Mouse (Mus musculus) layer of hippocampus, postnatal 14 days (tissue): ENCODE data around the gene Hnrnpl. TPM values are rescaled to one million over a fixed set of nuclear protein-coding genes. Genes with fewer than 3 reads are reported as not detected.

Experiments
- DNase-seq, 2 experiments: peaks; one replicate each; pipeline ENCODE4 v3.0.0; 2021 to 2022; ENCODE audit warnings: low spot score in 2 of 2, mixed read lengths in 1 of 2
- total RNA-seq, 2 experiments: library from RNA; stranded (reverse); gene quantifications; 2 replicates each; pipeline ENCODE4 v1.2.3; 2021

The Hnrnpl gene
- total RNA-seq, 2 experiments from 2014 or later, result 379 to 416 TPM

GRCm38 (mm10) chr7:28824941-28825685 is 16.8 kb downstream of the Hnrnpl start, which contains the start of gene Ech1:
Gene Ech1 (plus strand): TSS chr7:28825217.
- DNase-seq, result peak; percentile 86 to 93

DNA sequence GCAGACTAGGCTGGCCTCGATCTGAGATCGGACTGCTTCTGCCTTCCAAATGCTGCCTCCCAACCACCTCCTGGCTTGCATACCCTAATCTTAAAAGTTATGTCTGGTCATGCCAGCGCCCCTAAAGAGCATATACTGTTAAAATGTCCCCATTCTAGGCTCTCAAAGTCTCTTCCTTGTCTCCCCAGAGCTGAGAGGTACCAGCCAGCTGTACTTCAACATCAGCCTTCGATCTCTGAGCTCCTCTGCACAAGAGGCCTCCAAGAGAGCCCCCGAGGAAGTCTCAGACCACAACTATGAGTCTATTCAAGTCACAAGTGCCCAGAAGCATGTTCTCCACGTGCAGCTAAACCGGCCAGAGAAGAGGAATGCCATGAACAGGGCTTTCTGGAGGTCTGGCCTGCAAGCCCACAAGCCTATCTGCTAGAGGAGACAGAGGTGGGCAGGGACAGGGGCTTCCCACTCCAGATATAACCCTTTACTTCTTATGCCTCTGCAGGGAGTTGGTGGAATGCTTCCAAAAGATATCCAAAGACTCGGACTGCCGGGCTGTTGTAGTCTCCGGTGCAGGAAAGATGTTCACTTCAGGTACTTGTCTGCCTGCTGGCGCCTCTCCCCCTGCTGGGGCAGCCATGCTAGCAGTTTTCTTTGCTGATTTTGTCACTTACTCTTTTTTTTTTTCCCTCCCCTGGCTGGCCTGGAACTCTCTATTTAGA is 17.5 kb downstream of the Hnrnpl start:
- peak in 1 of 2 experiments; percentile 36 for DNase-seq

- DNase-seq, result no peak
Measured at GRCm38 (mm10) chr7:28826402-28826772, 18.0 kb downstream of the Hnrnpl start.

GRCm38 (mm10) chr7:28827338-28827737 is 19.0 kb downstream of the Hnrnpl start:
- peak in 1 of 2 experiments; percentile 87 for DNase-seq

DNA sequence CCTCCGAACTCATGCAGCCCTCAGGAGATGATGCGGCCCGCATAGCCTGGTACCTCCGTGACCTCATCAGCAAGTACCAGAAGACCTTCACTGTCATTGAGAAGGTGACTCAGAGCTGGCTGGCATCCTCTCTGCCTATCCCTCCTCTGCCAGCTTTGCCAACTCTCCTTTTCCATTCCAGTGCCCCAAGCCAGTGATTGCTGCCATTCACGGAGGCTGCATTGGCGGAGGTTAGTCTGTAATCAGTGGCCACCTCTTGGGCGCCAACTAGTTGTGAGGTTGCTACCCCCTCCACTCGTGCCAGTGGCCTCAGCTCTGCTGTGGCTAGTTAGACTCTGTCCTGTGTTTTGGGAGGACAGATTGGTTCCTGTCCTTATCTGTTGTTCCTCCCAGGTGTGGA is 21.5 kb downstream of the Hnrnpl start:
- no peak for DNase-seq

GRCm38 (mm10) chr7:28830981-28831380 is 22.6 kb downstream of the Hnrnpl start:
- DNase-seq, result peak in 1 of 2 experiments; percentile 12

DNA sequence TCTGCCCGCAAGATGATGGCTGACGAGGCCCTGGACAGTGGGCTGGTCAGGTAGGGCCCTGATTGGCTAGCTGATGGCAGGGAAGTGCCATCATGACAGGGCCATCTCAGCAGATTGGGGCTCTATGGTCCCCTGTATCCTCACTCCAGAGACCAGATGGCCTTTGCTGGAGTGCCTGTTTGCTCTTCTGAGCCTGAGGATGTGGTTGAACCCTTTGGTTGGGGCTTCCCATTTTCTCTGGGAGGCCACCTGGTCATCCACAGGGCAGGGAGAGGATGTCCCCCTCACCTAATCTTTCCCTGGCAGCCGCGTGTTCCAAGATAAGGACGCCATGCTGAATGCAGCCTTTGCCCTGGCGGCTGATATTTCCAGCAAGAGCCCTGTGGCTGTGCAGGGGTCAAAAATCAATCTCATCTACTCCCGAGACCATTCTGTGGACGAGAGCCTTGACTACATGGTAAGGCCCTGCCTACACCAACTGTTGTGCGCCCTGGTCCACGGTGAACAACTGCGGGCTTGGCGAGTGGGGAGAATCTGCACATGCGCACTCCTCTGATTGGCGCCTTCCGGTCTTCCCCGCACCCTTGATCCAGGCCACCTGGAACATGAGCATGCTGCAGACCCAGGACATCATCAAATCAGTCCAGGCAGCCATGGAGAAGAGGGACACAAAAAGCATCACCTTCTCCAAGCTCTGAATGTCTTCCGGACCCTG is 23.2 kb downstream of the Hnrnpl start:
- peak in 1 of 2 experiments; percentile 5 for DNase-seq

GRCm38 (mm10) chr7:28832137-28832536 is 23.8 kb downstream of the Hnrnpl start:
- DNase-seq, result no peak

DNA sequence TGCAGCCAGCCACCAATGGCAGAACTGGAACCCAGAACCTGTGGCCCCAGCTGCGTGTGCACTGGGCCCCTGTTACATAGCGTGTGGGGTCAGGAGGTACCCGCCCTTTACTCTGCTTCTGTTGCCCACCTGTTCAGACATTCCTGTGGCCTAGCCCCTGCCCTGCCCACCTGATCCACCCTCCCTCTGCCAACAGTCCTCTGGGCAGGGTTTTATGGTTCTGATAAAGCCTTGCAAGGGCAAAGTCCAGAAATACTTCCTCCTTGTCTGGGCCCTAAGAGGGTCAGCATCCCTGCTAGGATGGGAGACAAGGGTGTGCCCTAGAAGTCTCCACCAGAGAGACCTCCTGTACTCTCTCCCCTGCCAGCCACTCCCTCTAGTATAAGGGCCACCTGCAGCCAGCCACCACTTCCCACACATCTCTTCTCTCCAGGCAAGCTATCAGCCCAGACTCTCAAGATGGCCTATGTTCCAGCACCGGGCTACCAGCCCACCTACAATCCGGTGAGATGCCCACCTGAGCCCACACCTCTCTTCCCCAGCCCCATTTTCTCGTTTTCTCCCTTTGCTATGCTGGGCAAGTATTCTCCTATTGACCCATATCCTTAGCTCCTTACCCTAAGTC is 25.5 kb downstream of the Hnrnpl start, which contains the start of gene Lgals4:
TSS of gene Lgals4 (plus strand) at position 132 of the 625 bp plus-strand sequence.
- DNase-seq, result no peak

- no peak for DNase-seq
Measured at GRCm38 (mm10) chr7:28836936-28837335, 28.6 kb downstream of the Hnrnpl start.

DNA sequence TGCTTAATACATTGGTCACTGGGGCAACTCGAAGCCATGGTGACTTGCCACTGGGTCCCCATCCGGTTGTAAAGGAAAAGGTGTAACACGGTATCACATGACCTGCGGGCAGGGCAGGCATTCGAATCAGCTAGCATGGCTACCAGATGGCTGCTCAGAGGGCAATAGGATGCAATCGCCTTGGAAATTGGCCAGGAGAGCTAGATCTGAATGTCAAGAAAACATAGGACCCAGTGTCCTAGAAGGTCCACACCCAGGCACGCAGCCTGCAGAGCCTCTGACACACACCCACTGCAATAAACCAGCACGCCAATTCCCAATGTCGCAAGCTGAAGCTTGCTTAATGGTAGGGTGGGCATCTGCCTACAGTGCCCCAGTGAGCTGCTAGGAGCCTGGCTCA is 30.0 kb downstream of the Hnrnpl start:
- no peak for DNase-seq

DNA sequence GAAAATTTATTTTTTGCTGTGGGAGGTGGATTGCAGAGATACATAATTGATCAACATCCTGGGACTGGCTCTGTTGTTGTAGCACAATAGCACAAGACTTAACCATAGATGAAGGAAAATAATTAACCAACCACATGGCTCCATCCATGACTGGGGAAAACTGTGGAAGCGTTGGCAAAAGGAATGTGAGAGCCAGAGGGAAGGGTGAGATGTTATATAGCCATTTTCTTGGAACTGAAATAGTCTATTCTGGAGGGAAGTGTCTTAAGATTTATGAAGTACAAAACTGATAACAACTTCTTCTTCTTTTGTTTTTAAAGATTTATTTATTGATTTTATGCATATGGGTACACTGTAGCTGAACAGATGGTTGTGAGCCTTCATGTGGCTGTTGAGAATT is 38.9 kb downstream of the Hnrnpl start:
- DNase-seq, result no peak

GRCm38 (mm10) chr7:28849700-28850236 is 41.4 kb downstream of the Hnrnpl start:
- no peak for DNase-seq

DNA sequence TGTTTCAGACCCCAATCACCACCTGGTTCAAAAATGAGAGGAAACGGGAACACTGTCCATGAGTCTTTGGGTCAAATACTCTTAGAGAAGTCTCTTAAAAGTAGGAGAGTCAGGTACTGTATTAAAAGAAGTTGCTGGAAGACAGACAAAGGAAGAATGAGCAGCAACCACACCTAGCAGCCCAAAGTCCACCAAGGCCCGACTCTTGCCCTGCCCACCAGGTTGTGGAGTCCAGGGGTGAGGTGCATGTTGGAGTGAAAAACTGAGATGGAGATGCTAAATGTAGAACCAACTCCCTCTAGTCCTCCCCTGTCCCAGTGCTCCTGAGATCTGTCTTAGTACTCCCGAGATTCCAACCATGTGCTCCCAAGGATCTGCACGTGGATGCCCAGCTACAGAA is 42.3 kb downstream of the Hnrnpl start:
- DNase-seq, result no peak

DNA sequence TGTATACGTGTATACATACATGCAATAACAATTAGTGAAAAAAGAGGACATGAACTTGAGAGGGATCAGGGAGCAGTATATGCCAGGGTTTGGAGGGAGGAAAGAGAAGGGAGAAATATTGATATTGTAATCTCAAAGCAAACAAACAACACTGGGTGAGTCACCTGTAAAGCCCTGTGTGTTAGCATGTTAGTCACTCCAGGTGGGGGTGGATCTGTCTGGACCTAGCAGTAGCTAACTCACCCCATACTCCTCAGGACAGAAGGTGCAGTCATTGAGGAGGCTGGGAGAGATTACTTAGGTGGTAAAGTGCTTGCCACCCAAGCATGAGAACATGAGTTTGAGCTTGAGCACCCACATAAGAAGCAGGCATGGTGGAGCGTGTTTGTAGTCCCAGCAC is 51.6 kb downstream of the Hnrnpl start:
- no peak for DNase-seq

- no peak for DNase-seq
Measured at GRCm38 (mm10) chr7:28860898-28861297, 52.6 kb downstream of the Hnrnpl start.

- DNase-seq, result peak; percentile 14 to 44
Measured at GRCm38 (mm10) chr7:28862817-28863499, 54.6 kb downstream of the Hnrnpl start.

DNA sequence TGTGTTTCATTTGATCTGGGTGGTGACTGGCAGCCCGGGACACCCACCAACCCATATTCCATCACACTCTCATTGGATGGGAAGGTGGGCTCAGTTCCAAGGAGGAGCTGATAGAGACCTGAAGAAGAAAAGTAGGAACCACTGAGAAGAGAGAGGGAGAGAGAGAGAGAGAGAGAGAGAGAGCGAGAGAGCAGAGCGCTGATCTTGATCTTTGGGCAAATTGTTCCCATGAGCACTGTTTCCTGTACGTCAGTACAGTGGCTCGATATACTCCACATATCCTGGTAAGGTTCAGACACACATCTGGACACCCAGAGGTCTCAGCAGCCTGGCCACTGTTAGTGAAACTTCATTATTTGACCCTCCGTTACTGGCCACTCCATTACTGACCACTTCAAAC is 55.2 kb downstream of the Hnrnpl start, which contains the start of gene Lgals7:
TSS of gene Lgals7 (plus strand) at position 314 of the 400 bp plus-strand sequence.
- no peak for DNase-seq

DNA sequence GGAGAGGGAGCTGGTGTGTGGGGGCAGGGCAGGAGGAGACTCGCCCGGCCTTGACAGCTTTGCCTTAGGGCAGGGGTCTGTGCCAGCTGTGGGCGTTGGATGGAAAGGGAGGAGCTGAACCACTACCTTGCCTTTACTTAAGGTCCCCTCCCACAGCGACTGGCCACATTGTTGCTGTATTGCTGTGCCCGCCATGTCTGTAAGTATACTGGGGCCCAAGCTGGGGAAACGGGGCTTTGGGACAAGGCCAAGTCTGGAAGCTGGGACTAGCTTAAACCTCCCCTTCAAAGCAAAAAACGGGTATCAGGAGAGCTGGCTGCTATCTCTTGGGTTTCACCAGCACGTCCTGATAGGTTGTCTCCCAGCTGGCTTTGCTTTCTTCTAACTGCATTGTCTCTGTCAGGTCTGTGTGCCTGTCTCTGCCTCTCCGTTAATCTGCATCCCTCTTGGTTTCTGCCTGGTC is 56.0 kb downstream of the Hnrnpl start:
- DNase-seq, result no peak
